Mouse (Mus musculus): ENCODE results near the gene Gm4181. TPM values are rescaled to one million over a fixed set of nuclear protein-coding genes. Genes with fewer than 3 reads are reported as not detected.
"Not testable (repeated sequence)": the region's sequence is repeated elsewhere in the genome, so short reads cannot be mapped to it uniquely, and the experiment has no call there.

Gene Gm4181
- total RNA-seq (2014; rRNA removed) (not detected in 2 replicates), polyA plus RNA-seq (2012; rRNA removed) (not detected in 2 replicates)

DNA sequence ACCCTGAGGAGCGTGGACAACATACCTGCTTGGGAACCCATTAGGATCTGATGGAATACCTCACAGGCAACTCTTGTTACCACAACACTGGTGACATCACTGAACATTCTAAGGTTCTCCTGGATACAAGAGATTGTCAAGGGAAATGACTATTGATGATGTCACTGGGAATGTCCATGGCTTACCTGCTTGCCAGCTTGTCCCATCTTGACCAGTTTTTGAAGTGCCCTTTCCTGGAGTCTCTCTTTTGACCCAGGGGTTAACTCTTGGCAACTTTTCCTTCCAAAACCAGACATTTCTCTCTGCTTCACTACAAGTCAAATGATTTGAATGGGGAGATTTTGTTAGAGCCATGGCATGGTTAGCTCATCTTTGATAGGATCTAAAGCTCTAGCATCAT lies at the start of gene Gm4181:
Gm4181 (minus strand) TSS at position 101 of the 400 bp plus-strand sequence.
- H3K36me3 ChIP-seq (ENCODE audit: control insufficient read depth, insufficient read depth, low read length); DNase-seq (ENCODE audit: extremely low read depth, low read depth, low spot score); H3K4me1 ChIP-seq (ENCODE audit: control insufficient read depth, insufficient read depth, low read length); H3K27me3 ChIP-seq (ENCODE audit: control insufficient read depth, insufficient read depth, low read length); H3K9ac ChIP-seq (ENCODE audit: low read depth, low read length); H3K79me2 ChIP-seq (ENCODE audit: control insufficient read depth, insufficient read depth, low read length); H3K4me3 ChIP-seq (ENCODE audit: insufficient read depth, low read depth, low read length); H3K27ac ChIP-seq (replicated peaks; ENCODE audit: insufficient read depth, low read depth, low read length): not testable (repeated sequence)
- 69% methylated on average over 1 of the region's 1 CpGs for WGBS

DNA sequence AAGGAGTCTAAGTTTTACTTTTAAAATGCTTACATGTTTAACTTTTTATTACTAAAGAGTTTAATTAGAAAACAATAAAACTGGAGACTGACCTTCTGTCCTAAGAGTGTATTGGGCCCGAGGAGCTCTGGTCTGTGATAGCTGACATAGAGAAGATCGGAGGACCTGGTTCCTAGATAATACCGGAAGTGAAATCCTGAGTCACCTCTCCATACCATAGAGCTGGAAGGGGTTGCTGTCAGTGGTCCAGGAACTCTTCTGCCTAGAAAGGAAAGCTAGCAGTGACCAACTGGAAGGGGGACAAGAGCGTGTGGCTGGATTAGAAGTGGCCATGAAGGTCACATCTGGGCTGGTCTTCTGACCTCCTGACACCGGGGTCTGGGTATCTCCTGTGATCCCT lies 41.8 kb upstream of the Gm4181 start:
- Histone ChIP-seq H3K27me3 (ENCODE audit: control insufficient read depth, insufficient read depth, low read length) (no peaks in the 10 kb centered on the region), H3K36me3 (ENCODE audit: control insufficient read depth, insufficient read depth, low read length) (no peaks in the 10 kb centered on the region), H3K79me2 (ENCODE audit: control insufficient read depth, insufficient read depth, low read length) (no peaks in the 10 kb centered on the region), H3K4me3 (ENCODE audit: insufficient read depth, low read depth, low read length) (no peak overlapping the region), H3K27ac (replicated peaks; ENCODE audit: insufficient read depth, low read depth, low read length) (no peak overlapping the region), H3K9ac (ENCODE audit: low read depth, low read length) (no peak overlapping the region), H3K4me1 (ENCODE audit: control insufficient read depth, insufficient read depth, low read length) (no peaks in the 10 kb centered on the region)
- 81% methylated on average over 5 of the region's 5 CpGs for WGBS
- no peak for DNase-seq (ENCODE audit: extremely low read depth, low read depth, low spot score)
- TF ChIP-seq POLR2A (IDR thresholded peaks at IDR 0.05; ENCODE audit: extremely low read depth, insufficient read depth, low read length) (no peak), CTCF (IDR thresholded peaks at IDR 0.05; ENCODE audit: low read depth, low read length) (no peak)

DNA sequence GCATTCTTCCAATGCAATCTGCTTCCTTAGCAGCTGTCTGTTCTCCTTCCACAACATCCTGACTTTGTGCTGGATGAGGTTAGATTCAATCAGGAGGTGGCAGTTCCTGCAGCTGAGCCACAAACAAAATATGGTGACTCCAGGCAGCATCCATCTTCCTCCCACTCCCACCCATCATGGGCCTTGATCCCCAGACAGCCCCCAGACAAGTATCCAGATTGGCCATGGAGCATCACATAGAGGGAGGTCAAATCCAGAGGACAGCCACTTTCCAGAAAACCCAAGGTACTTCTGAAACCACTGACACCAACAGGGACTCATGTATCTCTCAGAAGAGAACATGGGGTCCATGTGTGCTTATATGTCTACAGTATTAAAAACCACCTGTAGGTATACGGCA lies 3.0 kb downstream of the Gm4181 start:
- not testable (repeated sequence) for H3K9ac ChIP-seq (ENCODE audit: low read depth, low read length); H3K27ac ChIP-seq (replicated peaks; ENCODE audit: insufficient read depth, low read depth, low read length); H3K79me2 ChIP-seq (ENCODE audit: control insufficient read depth, insufficient read depth, low read length); H3K27me3 ChIP-seq (ENCODE audit: control insufficient read depth, insufficient read depth, low read length); H3K36me3 ChIP-seq (ENCODE audit: control insufficient read depth, insufficient read depth, low read length); H3K4me3 ChIP-seq (ENCODE audit: insufficient read depth, low read depth, low read length); DNase-seq (ENCODE audit: extremely low read depth, low read depth, low spot score); H3K4me1 ChIP-seq (ENCODE audit: control insufficient read depth, insufficient read depth, low read length)
- WGBS: 100% methylated on average over 1 of the region's 1 CpGs

DNA sequence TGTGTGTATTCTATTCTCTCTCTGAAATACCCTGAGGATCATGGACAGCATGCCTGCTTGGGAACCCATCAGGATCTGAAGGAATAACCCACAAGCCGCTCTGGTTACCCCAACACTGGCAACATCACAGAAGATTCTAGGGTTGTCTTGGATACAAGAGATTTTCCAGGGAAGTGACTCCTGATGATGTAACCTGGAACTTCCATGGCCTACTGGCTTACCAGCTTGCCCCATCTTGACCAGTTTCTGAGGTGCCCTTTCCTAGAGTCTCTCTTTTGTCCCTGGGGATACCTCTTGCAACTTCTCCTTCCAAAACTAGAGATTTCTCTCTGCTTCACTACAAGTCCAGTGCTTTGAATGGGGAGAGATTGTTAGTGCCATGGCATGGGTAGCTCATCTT lies 24.3 kb downstream of the Gm4181 start, which contains the start of gene Gm17078:
Gm17078 (minus strand) TSS at position 101 of the 400 bp plus-strand sequence.
- no peaks in the 10 kb centered on the region for H3K79me2 ChIP-seq (ENCODE audit: control insufficient read depth, insufficient read depth, low read length)
- TF ChIP-seq CTCF (IDR thresholded peaks at IDR 0.05; ENCODE audit: low read depth, low read length): no peak
- TF ChIP-seq POLR2A (IDR thresholded peaks at IDR 0.05; ENCODE audit: extremely low read depth, insufficient read depth, low read length): no peak
- no peak for DNase-seq (ENCODE audit: extremely low read depth, low read depth, low spot score)
- H3K4me1 ChIP-seq (ENCODE audit: control insufficient read depth, insufficient read depth, low read length): no peaks in the 10 kb centered on the region
- no peak within 1 kb of the TSS for H3K4me3 ChIP-seq (ENCODE audit: insufficient read depth, low read depth, low read length)
- 52% methylated on average over 1 of the region's 1 CpGs for WGBS
- H3K27ac ChIP-seq (replicated peaks; ENCODE audit: insufficient read depth, low read depth, low read length): no peak within 1 kb of the TSS
- H3K27me3 ChIP-seq (ENCODE audit: control insufficient read depth, insufficient read depth, low read length): no peaks in the 10 kb centered on the region
- no peaks in the 10 kb centered on the region for H3K36me3 ChIP-seq (ENCODE audit: control insufficient read depth, insufficient read depth, low read length)
- H3K9ac ChIP-seq (ENCODE audit: low read depth, low read length): no peak within 1 kb of the TSS

DNA sequence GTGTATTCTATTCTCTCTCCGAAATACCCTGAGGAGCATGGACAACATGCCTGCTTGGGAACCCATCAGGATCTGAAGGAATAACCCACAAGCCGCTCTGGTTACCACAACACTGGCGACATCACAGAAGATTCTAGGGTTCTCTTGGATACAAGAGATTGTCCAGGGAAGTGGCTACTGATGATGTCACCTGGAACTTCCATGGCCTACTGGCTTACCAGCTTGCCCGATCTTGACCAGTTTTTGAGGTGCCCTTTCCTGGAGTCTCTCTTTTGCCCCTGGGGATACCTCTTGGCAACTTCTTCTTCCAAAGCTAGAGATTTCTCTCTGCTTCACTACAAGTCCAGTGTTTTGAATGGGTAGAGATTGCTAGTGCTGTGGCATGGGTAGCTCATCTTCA lies 43.4 kb downstream of the Gm4181 start, which contains the start of gene Gm17174:
Gm17174 (minus strand) TSS at position 101 of the 400 bp plus-strand sequence.
- DNase-seq (ENCODE audit: extremely low read depth, low read depth, low spot score); H3K4me1 ChIP-seq (ENCODE audit: control insufficient read depth, insufficient read depth, low read length); H3K27ac ChIP-seq (replicated peaks; ENCODE audit: insufficient read depth, low read depth, low read length); H3K4me3 ChIP-seq (ENCODE audit: insufficient read depth, low read depth, low read length); H3K9ac ChIP-seq (ENCODE audit: low read depth, low read length); H3K27me3 ChIP-seq (ENCODE audit: control insufficient read depth, insufficient read depth, low read length); H3K36me3 ChIP-seq (ENCODE audit: control insufficient read depth, insufficient read depth, low read length); H3K79me2 ChIP-seq (ENCODE audit: control insufficient read depth, insufficient read depth, low read length): not testable (repeated sequence)
- 85% methylated on average over 4 of the region's 4 CpGs for WGBS

Other genes with a start within 250 kb of the Gm4181 start
- gene Vmn2r88, start 224.8 kb downstream of the Gm4181 start, total RNA-seq (2014; rRNA removed): not detected in 2 replicates
- not detected in 2 replicates for gene Vmn2r88, start 224.8 kb downstream of the Gm4181 start, polyA plus RNA-seq (2012; rRNA removed)
- not detected in 2 replicates for gene Vmn2r89, start 183.8 kb downstream of the Gm4181 start, total RNA-seq (2014; rRNA removed)
- not detected in 2 replicates for gene Vmn2r89, start 183.8 kb downstream of the Gm4181 start, polyA plus RNA-seq (2012; rRNA removed)
- gene Gm5622, start 82.9 kb downstream of the Gm4181 start, total RNA-seq (2014; rRNA removed): 0.07 and 0.18 TPM in 2 replicates
- gene Gm5622, start 82.9 kb downstream of the Gm4181 start, polyA plus RNA-seq (2012; rRNA removed): not detected in 2 replicates
- not detected in 2 replicates for gene Gm17175, start 61.6 kb downstream of the Gm4181 start, total RNA-seq (2014; rRNA removed)
- gene Gm17175, start 61.6 kb downstream of the Gm4181 start, polyA plus RNA-seq (2012; rRNA removed): not detected in 2 replicates
- gene Gm17174, start 43.5 kb downstream of the Gm4181 start, total RNA-seq (2014; rRNA removed): not detected in 2 replicates
- not detected in 2 replicates for gene Gm17174, start 43.5 kb downstream of the Gm4181 start, polyA plus RNA-seq (2012; rRNA removed)
- not detected in 2 replicates for gene Gm17078, start 24.4 kb downstream of the Gm4181 start, total RNA-seq (2014; rRNA removed)
- not detected in 2 replicates for gene Gm17078, start 24.4 kb downstream of the Gm4181 start, polyA plus RNA-seq (2012; rRNA removed)
- not detected in 2 replicates for gene Gm17079, start 59.8 kb upstream of the Gm4181 start, total RNA-seq (2014; rRNA removed)
- not detected in 2 replicates for gene Gm17079, start 59.8 kb upstream of the Gm4181 start, polyA plus RNA-seq (2012; rRNA removed)
- not detected in 2 replicates for gene Gm5800, start 81.5 kb upstream of the Gm4181 start, total RNA-seq (2014; rRNA removed)
- gene Gm5800, start 81.5 kb upstream of the Gm4181 start, polyA plus RNA-seq (2012; rRNA removed): not detected in 2 replicates
- not detected in 2 replicates for gene Ang4, start 137.9 kb upstream of the Gm4181 start, total RNA-seq (2014; rRNA removed)
- gene Ang4, start 137.9 kb upstream of the Gm4181 start, polyA plus RNA-seq (2012; rRNA removed): not detected in 2 replicates
- gene AY358078, start 164.4 kb upstream of the Gm4181 start, total RNA-seq (2014; rRNA removed): not detected in 2 replicates
- not detected in 2 replicates for gene AY358078, start 164.4 kb upstream of the Gm4181 start, polyA plus RNA-seq (2012; rRNA removed)
- gene Ear6, start 218.0 kb upstream of the Gm4181 start, total RNA-seq (2014; rRNA removed): not detected in 2 replicates
- not detected in 2 replicates for gene Ear6, start 218.0 kb upstream of the Gm4181 start, polyA plus RNA-seq (2012; rRNA removed)
- 14.0 and 23.2 TPM in 2 replicates for gene Mettl17, start 249.2 kb upstream of the Gm4181 start, total RNA-seq (2014; rRNA removed)
- gene Mettl17, start 249.2 kb upstream of the Gm4181 start, polyA plus RNA-seq (2012; rRNA removed): 18.2 and 21.0 TPM in 2 replicates